Mouse (Mus musculus): ENCODE data around the gene Ide.
"Not testable (repeated sequence)": the region's sequence is repeated elsewhere in the genome, so short reads cannot be mapped to it uniquely, and the experiment has no call there.

The Ide gene

GRCm38 (mm10) chr19:37263943-37264897 lies 73.4 kb downstream of the Ide start:
- peak; percentile 48 for DNase-seq

- DNase-seq, result no peak
These were observed 74.1 kb downstream of the Ide start for GRCm38 (mm10) chr19:37263566-37263942.

GRCm38 (mm10) chr19:37262389-37262788 lies 75.3 kb downstream of the Ide start:
- no peak for DNase-seq

GRCm38 (mm10) chr19:37255321-37255720 lies 82.3 kb downstream of the Ide start:
- DNase-seq, result no peak

GRCm38 (mm10) chr19:37252104-37252503 lies 85.5 kb downstream of the Ide start:
- no peak for DNase-seq

- DNase-seq, result no peak
These were observed 89.5 kb downstream of the Ide start for GRCm38 (mm10) chr19:37248199-37248598.

- no peak for DNase-seq
These were observed 90.8 kb downstream of the Ide start for GRCm38 (mm10) chr19:37246859-37247258.

GRCm38 (mm10) chr19:37242707-37243106 lies 94.9 kb downstream of the Ide start:
- no peak for DNase-seq

- DNase-seq, result no peak
These were observed 96.5 kb downstream of the Ide start for GRCm38 (mm10) chr19:37241201-37241600.

- peak; percentile 48 for DNase-seq
These were observed 98.6 kb downstream of the Ide start for GRCm38 (mm10) chr19:37239096-37239495.

GRCm38 (mm10) chr19:37238651-37239050 lies 99.0 kb downstream of the Ide start:
- DNase-seq, result no peak

- no peak for DNase-seq
These were observed 99.8 kb downstream of the Ide start for GRCm38 (mm10) chr19:37237712-37238437.

GRCm38 (mm10) chr19:37237306-37237705 lies 100.3 kb downstream of the Ide start:
- DNase-seq, result no peak

GRCm38 (mm10) chr19:37235818-37236217 lies 101.8 kb downstream of the Ide start:
- peak; percentile 30 for DNase-seq

GRCm38 (mm10) chr19:37233561-37234539 lies 103.8 kb downstream of the Ide start:
- DNase-seq, result peak; percentile 55

GRCm38 (mm10) chr19:37232598-37232997 lies 105.1 kb downstream of the Ide start:
- DNase-seq, result not testable (repeated sequence)

- no peak for DNase-seq
These were observed 112.3 kb downstream of the Ide start for GRCm38 (mm10) chr19:37225197-37225862.
